Mouse (Mus musculus) kidney, embryonic 15.5 days (tissue): ENCODE measurements around the gene Lrrc58. TPM values are rescaled to one million over a fixed set of nuclear protein-coding genes. Genes with fewer than 3 reads are reported as not detected.
A peak's percentile ranks its signal among the peaks of the same experiment; 100 is the strongest.

Experiments
- ATAC-seq: fragments of 200-750 bp; cut with Nextera tagmentation; replicated peaks from 2 replicates; pipeline ENCODE4 v1.8.0; 2017; ENCODE audit warnings: moderate TSS enrichment; ENCODE audit not compliant: low FRiP score
- H3K27ac ChIP-seq: fragments of 300-500 bp; sonication (generic); 2 replicates; pipeline ENCODE4 v1.5.1; 2015; ENCODE audit warnings: mild to moderate bottlenecking, inconsistent platforms
- H3K27me3 ChIP-seq: fragments of 300-500 bp; sonication (generic); 2 replicates; pipeline ENCODE4 v1.6.1; 2015; ENCODE audit warnings: inconsistent platforms
- H3K36me3 ChIP-seq: fragments of 300-500 bp; sonication (generic); 2 replicates; pipeline ENCODE4 v1.6.1; 2015; ENCODE audit warnings: inconsistent platforms
- H3K4me1 ChIP-seq: fragments of 300-500 bp; sonication (generic); 2 replicates; pipeline ENCODE4 v1.6.1; 2015; ENCODE audit warnings: inconsistent platforms
- H3K4me2 ChIP-seq: fragments of 300-500 bp; sonication (generic); 2 replicates; pipeline ENCODE4 v1.6.1; 2015; ENCODE audit warnings: moderate library complexity, mild to moderate bottlenecking, inconsistent platforms
- H3K4me3 ChIP-seq: fragments of 300-500 bp; sonication (generic); replicated peaks from 2 replicates; pipeline ENCODE4 v1.5.1; 2015; ENCODE audit warnings: mild to moderate bottlenecking, inconsistent platforms
- H3K9ac ChIP-seq: fragments of 300-500 bp; sonication (generic); 2 replicates; pipeline ENCODE4 v1.6.1; 2015; ENCODE audit warnings: mild to moderate bottlenecking, inconsistent platforms
- H3K9me3 ChIP-seq: fragments of 300-500 bp; sonication (generic); replicated peaks from 2 replicates; pipeline ENCODE4 v1.6.1; 2016; ENCODE audit warnings: inconsistent platforms
- WGBS: fragments of 180-500 bp; shearing (Covaris S2); methylation state at CpG from one replicate; pipeline ENCODE4 v1.1.7; 2015; ENCODE audit warnings: mixed read lengths; 5-methylcytosine and 5-hydroxymethylcytosine counted together
- polyA plus RNA-seq: library from polyadenylated mRNA; unstranded; fragments of >200 nt; fragmentation: Nextera tagmentation; extraction: Ambion mirVana; gene quantifications from 2 replicates; pipeline ENCODE4 v1.2.1, GENCODE M21; 2015

The Lrrc58 gene
- 65.6 TPM in 2 replicates for polyA plus RNA-seq

DNA sequence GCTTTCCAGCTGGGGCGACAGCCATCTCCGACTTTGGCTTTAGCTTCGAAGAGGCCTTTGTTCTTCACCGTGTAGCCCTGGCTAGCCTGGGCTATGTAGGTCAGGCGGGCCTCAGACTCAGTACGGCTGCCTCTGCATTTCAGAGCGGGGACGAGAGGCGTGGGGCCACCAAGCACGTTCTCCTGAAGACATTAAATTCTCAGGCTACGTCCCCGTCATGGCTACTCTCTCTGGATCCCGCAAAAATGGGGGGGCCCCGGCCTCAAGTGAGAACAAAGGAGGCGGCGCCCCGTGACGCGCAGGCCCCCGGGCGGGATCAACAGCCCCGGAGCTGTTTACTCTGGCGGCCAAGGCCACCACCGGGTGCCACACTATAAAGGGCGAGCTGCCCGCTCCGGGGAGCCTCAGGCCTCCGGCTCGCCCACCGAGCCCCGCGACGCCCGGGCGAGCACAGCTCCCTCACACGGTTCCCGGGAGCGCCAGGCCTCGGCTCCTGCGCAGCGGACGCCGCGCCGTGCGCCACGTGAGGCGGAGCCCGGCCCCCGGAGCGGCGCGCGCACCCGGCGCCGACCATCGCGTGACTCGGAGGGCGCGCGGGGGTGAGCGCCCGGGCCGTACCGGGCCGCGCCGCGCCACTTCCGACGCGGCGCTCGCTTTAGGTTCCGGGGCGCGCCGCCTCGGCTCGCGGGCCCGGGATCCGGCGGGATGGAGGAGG lies at the start of gene Lrrc58:
TSS of gene Lrrc58 (plus strand) at position 599 of the 715 bp plus-strand sequence.
- peak within 1 kb of the TSS; percentile 97 for H3K4me3 ChIP-seq
- no peaks in the 10 kb centered on the region for H3K9me3 ChIP-seq
- H3K9ac ChIP-seq, result peak within 1 kb of the TSS; percentile 97
- H3K36me3 ChIP-seq, result peaks cover 5% of the 10 kb centered on the region; the same call in 1 of the 2 replicates
- no peaks in the 10 kb centered on the region for H3K27me3 ChIP-seq
- WGBS, result under 1% methylated on average over 86 of the region's 86 CpGs
- peak within 1 kb of the TSS; percentile 99 for H3K27ac ChIP-seq
- peak within 1 kb of the TSS; percentile 73 for H3K4me2 ChIP-seq
- peak; percentile 94 for ATAC-seq
- peaks cover 25% of the 10 kb centered on the region for H3K4me1 ChIP-seq

DNA sequence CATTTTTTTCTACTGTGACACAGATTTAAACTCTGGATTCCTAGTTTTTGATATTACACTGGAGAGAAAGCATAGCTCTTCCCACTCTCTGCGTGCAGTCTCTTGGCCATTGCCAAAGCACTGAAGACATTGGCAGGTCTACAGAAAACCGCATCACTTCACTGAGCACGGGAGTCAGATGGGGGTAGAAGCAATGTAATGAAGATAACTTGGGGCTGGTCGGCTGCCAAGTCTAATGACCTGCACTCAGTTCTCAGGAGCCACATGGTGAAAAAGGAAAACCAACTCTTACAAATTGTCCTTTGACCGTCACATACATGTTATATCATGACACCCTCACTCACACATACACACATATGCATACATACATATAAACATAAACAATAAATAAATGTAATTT lies 44.2 kb upstream of the Lrrc58 start:
- Histone ChIP-seq H3K27ac (no peak overlapping the region), H3K9me3 (no peaks in the 10 kb centered on the region), H3K27me3 (no peaks in the 10 kb centered on the region), H3K4me3 (no peak overlapping the region), H3K4me1 (no peaks in the 10 kb centered on the region), H3K36me3 (peaks cover 98% of the 10 kb centered on the region), H3K4me2 (no peak overlapping the region), H3K9ac (no peak overlapping the region)
- 79% methylated on average over 5 of the region's 5 CpGs for WGBS
- no peak for ATAC-seq

- Histone ChIP-seq H3K9ac (no peak overlapping the region), H3K27ac (no peak overlapping the region), H3K9me3 (no peaks in the 10 kb centered on the region), H3K27me3 (no peaks in the 10 kb centered on the region), H3K4me2 (no peak overlapping the region), H3K4me1 (no peaks in the 10 kb centered on the region), H3K4me3 (no peak overlapping the region), H3K36me3 (peaks cover 99% of the 10 kb centered on the region)
- 89% methylated on average over 12 of the region's 12 CpGs for WGBS
- no peak for ATAC-seq
These were observed 43.2 kb upstream of the Lrrc58 start for GRCm38 (mm10) chr16:37824778-37825505.

DNA sequence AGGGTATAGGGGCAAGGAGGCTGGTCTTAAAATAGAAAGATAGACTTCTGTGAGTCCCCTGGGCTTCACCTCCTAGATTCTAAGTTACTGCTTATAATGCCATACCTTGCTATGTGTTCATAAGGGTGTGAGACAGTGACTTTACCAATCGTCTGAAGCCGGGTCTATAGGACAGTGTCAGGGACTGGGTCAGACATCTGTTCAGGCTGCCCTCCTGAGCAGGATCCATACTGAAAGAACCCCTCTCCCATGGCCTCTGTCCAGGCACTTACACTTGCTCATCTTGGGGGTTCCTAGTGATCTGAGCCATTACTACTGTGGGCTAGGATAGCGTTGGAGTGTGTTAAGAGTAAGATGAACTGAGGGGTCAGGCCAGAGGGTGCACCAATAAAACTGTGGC lies 41.9 kb upstream of the Lrrc58 start:
- Histone ChIP-seq H3K4me2 (no peak overlapping the region), H3K27me3 (no peaks in the 10 kb centered on the region), H3K36me3 (peaks cover 99% of the 10 kb centered on the region), H3K4me1 (no peaks in the 10 kb centered on the region), H3K9ac (no peak overlapping the region), H3K4me3 (no peak overlapping the region), H3K27ac (no peak overlapping the region), H3K9me3 (no peaks in the 10 kb centered on the region)
- WGBS, result 93% methylated on average over 3 of the region's 3 CpGs
- no peak for ATAC-seq

- Histone ChIP-seq H3K4me3 (no peak overlapping the region), H3K4me1 (no peaks in the 10 kb centered on the region), H3K9me3 (no peaks in the 10 kb centered on the region), H3K27ac (no peak overlapping the region), H3K36me3 (peaks cover 97% of the 10 kb centered on the region), H3K4me2 (no peak overlapping the region), H3K9ac (no peak overlapping the region), H3K27me3 (no peaks in the 10 kb centered on the region)
- no peak for ATAC-seq
- WGBS, result 73% methylated on average over 7 of the region's 7 CpGs
These were observed 37.1 kb upstream of the Lrrc58 start for GRCm38 (mm10) chr16:37831041-37831440.

DNA sequence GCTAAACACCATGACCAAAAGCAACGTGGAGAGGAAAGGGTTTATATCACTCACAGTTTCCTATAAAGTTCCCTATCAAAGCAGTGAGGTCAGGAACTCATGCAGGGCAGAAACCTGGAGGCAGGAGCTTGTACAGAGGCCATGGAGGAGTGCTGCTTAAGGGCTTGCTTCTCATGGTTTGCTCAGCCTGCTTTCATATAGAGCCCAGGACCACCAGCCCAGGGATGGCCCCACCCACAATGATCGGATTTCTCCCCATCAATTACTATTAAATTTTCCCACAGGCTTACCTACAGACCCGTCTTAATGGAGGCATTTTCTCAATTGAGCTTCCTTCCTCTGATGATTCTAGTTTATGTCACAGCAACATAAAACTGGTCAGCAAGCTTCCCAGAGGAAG lies 30.6 kb upstream of the Lrrc58 start:
- Histone ChIP-seq H3K4me2 (no peak overlapping the region), H3K27me3 (no peaks in the 10 kb centered on the region), H3K4me1 (no peaks in the 10 kb centered on the region), H3K27ac (no peak overlapping the region), H3K9ac (no peak overlapping the region), H3K36me3 (peaks cover 43% of the 10 kb centered on the region), H3K4me3 (no peak overlapping the region), H3K9me3 (no peaks in the 10 kb centered on the region)
- no peak for ATAC-seq
- WGBS, result 62% methylated on average over 3 of the region's 3 CpGs

DNA sequence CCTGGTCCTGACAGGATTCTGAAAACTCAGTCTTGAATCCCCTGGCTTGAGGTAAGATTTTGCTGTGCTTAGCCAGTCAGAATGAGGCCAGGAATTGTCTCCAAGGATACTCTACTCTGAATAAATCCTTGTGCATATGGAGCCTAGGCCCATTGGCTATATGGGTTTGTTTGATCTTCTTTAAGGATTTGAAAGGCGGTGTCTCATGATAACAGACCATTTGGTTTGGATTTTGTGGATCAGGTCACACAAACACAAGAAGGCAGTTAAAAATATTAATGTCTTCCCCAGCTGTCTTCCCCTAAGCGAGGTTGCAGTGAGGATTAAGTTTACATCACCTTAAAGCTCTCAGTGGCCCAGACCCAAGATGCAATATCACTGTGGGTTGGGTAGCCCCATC lies 25.8 kb upstream of the Lrrc58 start:
- no peak overlapping the region for H3K9ac ChIP-seq
- no peaks in the 10 kb centered on the region for H3K9me3 ChIP-seq
- H3K27ac ChIP-seq, result no peak overlapping the region
- WGBS, result 47% methylated on average over 2 of the region's 2 CpGs
- H3K4me1 ChIP-seq, result no peaks in the 10 kb centered on the region
- H3K27me3 ChIP-seq, result no peaks in the 10 kb centered on the region
- ATAC-seq, result no peak
- 0 out of 2 replicates have a peak, but pooled peaks cover 2% of the 10 kb centered on the region for H3K36me3 ChIP-seq
- H3K4me2 ChIP-seq, result no peak overlapping the region
- no peak overlapping the region for H3K4me3 ChIP-seq

- H3K9ac ChIP-seq, result no peak overlapping the region
- H3K4me2 ChIP-seq, result no peak overlapping the region
- H3K36me3 ChIP-seq, result no peaks in the 10 kb centered on the region
- ATAC-seq, result no peak
- WGBS, result 89% methylated on average over 12 of the region's 12 CpGs
- H3K27me3 ChIP-seq, result no peaks in the 10 kb centered on the region
- H3K4me1 ChIP-seq, result no peaks in the 10 kb centered on the region
- no peak overlapping the region for H3K27ac ChIP-seq
- no peak overlapping the region for H3K4me3 ChIP-seq
- no peaks in the 10 kb centered on the region for H3K9me3 ChIP-seq
These were observed 24.4 kb upstream of the Lrrc58 start for GRCm38 (mm10) chr16:37843740-37844139.

GRCm38 (mm10) chr16:37845202-37845925 lies 22.8 kb upstream of the Lrrc58 start:
- no peaks in the 10 kb centered on the region for H3K36me3 ChIP-seq
- ATAC-seq, result no peak
- H3K27me3 ChIP-seq, result no peaks in the 10 kb centered on the region
- H3K4me2 ChIP-seq, result no peak overlapping the region
- H3K4me3 ChIP-seq, result no peak overlapping the region
- H3K9me3 ChIP-seq, result no peaks in the 10 kb centered on the region
- no peak overlapping the region for H3K9ac ChIP-seq
- H3K4me1 ChIP-seq, result no peaks in the 10 kb centered on the region
- H3K27ac ChIP-seq, result no peak overlapping the region
- 77% methylated on average over 7 of the region's 7 CpGs for WGBS

DNA sequence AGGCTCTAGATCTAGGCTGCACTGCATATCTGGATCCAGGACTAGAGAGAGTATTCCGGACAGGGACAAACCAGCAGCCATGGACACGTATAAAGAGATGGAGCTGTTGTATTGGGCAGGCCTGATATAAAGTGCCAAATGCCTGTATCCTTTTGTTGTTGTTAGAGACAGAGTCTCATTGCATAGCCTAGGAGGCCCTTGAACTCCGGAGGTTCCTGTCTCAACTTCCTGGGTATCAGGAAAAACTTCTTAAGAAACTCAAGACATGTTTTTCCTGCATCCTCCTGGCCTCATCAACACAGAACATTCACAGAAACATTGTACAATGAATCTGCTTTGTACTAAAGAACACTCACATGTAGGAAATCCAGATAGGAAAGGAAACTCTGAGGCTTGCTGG lies 21.1 kb upstream of the Lrrc58 start:
- no peak overlapping the region for H3K4me3 ChIP-seq
- 80% methylated on average over 3 of the region's 3 CpGs for WGBS
- no peaks in the 10 kb centered on the region for H3K36me3 ChIP-seq
- H3K9ac ChIP-seq, result no peak overlapping the region
- H3K4me1 ChIP-seq, result peaks cover 6% of the 10 kb centered on the region
- no peak for ATAC-seq
- no peak overlapping the region for H3K27ac ChIP-seq
- H3K4me2 ChIP-seq, result no peak overlapping the region
- no peaks in the 10 kb centered on the region for H3K27me3 ChIP-seq
- H3K9me3 ChIP-seq, result no peaks in the 10 kb centered on the region

GRCm38 (mm10) chr16:37851366-37851765 lies 16.8 kb upstream of the Lrrc58 start:
- Histone ChIP-seq H3K4me1 (peaks cover 37% of the 10 kb centered on the region), H3K27me3 (no peaks in the 10 kb centered on the region), H3K9ac (no peak overlapping the region), H3K9me3 (no peaks in the 10 kb centered on the region), H3K4me2 (no peak overlapping the region), H3K36me3 (no peaks in the 10 kb centered on the region), H3K27ac (peak overlapping the region; percentile 70), H3K4me3 (no peak overlapping the region)
- 13% methylated on average over 5 of the region's 5 CpGs for WGBS
- peak; percentile 76 for ATAC-seq

GRCm38 (mm10) chr16:37853279-37853678 lies 14.9 kb upstream of the Lrrc58 start:
- Histone ChIP-seq H3K36me3 (no peaks in the 10 kb centered on the region), H3K9ac (no peak overlapping the region), H3K27me3 (no peaks in the 10 kb centered on the region), H3K4me2 (no peak overlapping the region), H3K4me1 (peaks cover 38% of the 10 kb centered on the region), H3K4me3 (no peak overlapping the region), H3K9me3 (no peaks in the 10 kb centered on the region), H3K27ac (no peak overlapping the region)
- WGBS, result 47% methylated on average over 9 of the region's 9 CpGs
- ATAC-seq, result no peak
